Mouse (Mus musculus): Measurements from ENCODE around the gene Krt4.

- TF ChIP-seq CTCF (IDR thresholded peaks at IDR 0.05; ENCODE audit: low read depth, low read length) (no peak), POLR2A (IDR thresholded peaks at IDR 0.05; ENCODE audit: borderline replicate concordance, low read depth, low read length) (no peak)
Measured at GRCm38 (mm10) chr15:101873231-101873630, 51.3 kb downstream of the Krt4 start.

Data from bone marrow macrophage, adult 2 months (primary cell).